Mouse (Mus musculus) brain, embryonic 14.5 days (tissue): ENCODE measurements around the gene Trpm8.

Experiments used
- CTCF ChIP-seq: fragments of 200-500 bp; IDR thresholded peaks from 2 replicates; pipeline ENCODE4 v1.5.1; 2012; ENCODE audit warnings: inconsistent platforms, mild to moderate bottlenecking, moderate library complexity, borderline replicate concordance; ENCODE audit not compliant: insufficient read depth, insufficient read length; ENCODE audit errors: extremely low read depth
- POLR2A ChIP-seq: fragments of 200-500 bp; IDR thresholded peaks from 2 replicates; pipeline ENCODE4 v1.6.1; 2012; ENCODE audit warnings: mild to moderate bottlenecking, inconsistent platforms, borderline replicate concordance; ENCODE audit not compliant: poor library complexity, insufficient read depth, insufficient read length, severe bottlenecking; ENCODE audit errors: extremely low read depth

- TF ChIP-seq CTCF (no peak), POLR2A (no peak)
Measured at GRCm38 (mm10) chr1:88306543-88306942, 29.1 kb downstream of the Trpm8 start.
